Mouse (Mus musculus): ENCODE data around the gene Cavin1.

DNA sequence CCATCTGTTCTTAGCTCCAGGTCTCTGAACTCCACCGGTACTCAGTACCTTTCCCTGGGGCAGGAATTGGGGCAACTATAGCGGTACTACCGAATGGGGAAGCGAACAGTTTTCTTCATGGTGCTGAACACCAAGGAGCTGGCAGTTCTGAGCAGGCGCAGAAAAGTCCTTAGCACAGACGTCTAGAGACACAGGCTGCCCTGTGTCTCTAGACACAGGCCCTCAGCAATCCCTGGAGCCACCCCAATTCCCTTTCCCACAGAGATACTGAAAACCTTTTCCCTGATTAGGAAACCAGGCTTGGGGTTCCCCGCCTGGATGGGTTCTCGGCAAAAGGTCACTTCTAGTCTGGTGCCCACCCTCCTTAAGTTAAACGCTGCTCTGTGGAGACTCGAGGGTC lies 768 bp upstream of the Cavin1 start:
- TF ChIP-seq ZNF384 (IDR thresholded peaks at IDR 0.05; ENCODE audit: low read depth, low read length): no peak
- no peak for TF ChIP-seq ZC3H11A (IDR thresholded peaks at IDR 0.05; ENCODE audit: borderline replicate concordance, low read depth, low read length)
- no peak for TF ChIP-seq HCFC1 (IDR thresholded peaks at IDR 0.05; ENCODE audit: borderline replicate concordance, insufficient read depth, low read length)
